Comparison of ENCODE assay signal across 10 mouse cellular contexts in the genomic region with DNA sequence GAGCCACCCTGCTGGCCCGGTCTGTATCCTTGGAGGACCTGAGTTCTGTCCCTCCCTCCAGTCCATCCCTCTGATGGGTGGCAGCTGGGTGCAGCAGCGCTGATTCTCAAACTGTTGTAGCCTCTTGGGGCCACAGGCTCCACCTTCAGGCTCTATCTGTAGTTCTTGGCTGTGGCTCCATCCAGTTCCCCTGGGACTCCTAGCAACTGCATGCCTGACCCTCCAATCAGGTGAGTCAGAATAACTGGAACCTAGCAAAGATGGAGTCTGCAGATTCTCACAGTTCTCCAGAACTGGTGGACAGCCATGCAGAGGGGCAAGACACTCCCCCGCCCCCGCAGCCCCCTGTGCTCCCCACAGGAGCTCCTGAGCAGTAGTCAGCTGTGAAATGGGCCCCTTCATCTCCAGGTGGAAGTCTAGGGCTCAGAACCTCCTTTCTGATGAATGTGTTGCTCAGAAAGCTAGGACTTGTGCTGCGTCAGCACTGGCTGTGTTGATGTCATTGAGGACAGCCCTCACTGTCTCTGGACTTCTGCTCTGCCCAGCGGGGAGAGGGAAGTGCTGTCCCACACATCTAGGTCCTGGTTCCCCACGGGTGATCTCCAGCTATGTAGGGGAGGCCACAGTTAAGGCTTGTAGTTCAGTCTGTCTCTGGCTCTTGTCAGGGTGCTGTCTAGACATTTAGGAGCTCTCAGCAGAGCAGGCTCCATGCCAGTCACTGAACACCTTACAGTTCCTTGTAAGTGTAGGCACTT. TPM values are rescaled to one million over a fixed set of nuclear protein-coding genes. Genes with fewer than 3 reads are reported as not detected.
DNase-seq lines count a peak whose midpoint lies in the region; ATAC-seq and TF ChIP-seq lines count a peak whose summit lies in the region.
"Had no signal": no experiment of that assay in that cellular context is flagged by ENCODE, and none has a peak within 500 bp of the region (broad histone marks: within the 10 kb centered on the region; RNA-seq: fewer than 3 reads in every experiment).

No protein-coding gene starts in this region.

- DNase-seq in adrenal gland, postnatal 14 days = peak; percentile 10
- DNase-seq in adrenal gland, postnatal 10 days = no peak
- DNase-seq in lung, postnatal 36 days = peak; percentile 17
- no peak for DNase-seq in lung, postnatal 4 days
- peak; percentile 52 for DNase-seq in kidney, adult 9 months
- no peak for DNase-seq in stomach, postnatal 0 days (ENCODE audit: low spot score)
- DNase-seq in cerebellum, adult 11 months = no peak
- no peak for DNase-seq in thymus, postnatal 4 days

- no peak overlapping the region for H3K27ac ChIP-seq in stomach, postnatal 0 days (replicated peaks)
- H3K27ac ChIP-seq: limb, embryonic 13.5 days had no signal

- TF ChIP-seq CTCF in stomach, postnatal 0 days (IDR thresholded peaks at IDR 0.05; ENCODE audit: low read depth) = no peak

- no peak overlapping the region for H3K4me2 ChIP-seq in stomach, postnatal 0 days (replicated peaks; ENCODE audit: low read depth)
- H3K4me2 ChIP-seq: limb, embryonic 13.5 days had no signal

- no peak for TF ChIP-seq EP300 in stomach, postnatal 0 days (optimal IDR thresholded peaks at IDR 0.05)

- no peaks in the 10 kb centered on the region for H3K4me1 ChIP-seq in stomach, postnatal 0 days (replicated peaks; ENCODE audit: control insufficient read depth, insufficient read depth)

- H3K36me3 ChIP-seq in stomach, postnatal 0 days (ENCODE audit: control insufficient read depth, insufficient read depth, low read length) = no peaks in the 10 kb centered on the region
- H3K36me3 ChIP-seq: limb, embryonic 13.5 days had no signal

- no peak overlapping the region for H3K4me3 ChIP-seq in stomach, postnatal 0 days (ENCODE audit: low read depth, low read length)
- H3K4me3 ChIP-seq: limb, embryonic 13.5 days had no signal

- peak; percentile 42; the same call in 1 of the 2 replicates for ATAC-seq in stomach, postnatal 0 days (ENCODE audit: low FRiP score, low TSS enrichment)
- ATAC-seq: inflammation-experienced regulatory T-cells, adult 6 months had no signal

- no peaks in the 10 kb centered on the region for H3K9me3 ChIP-seq in stomach, postnatal 0 days (ENCODE audit: control insufficient read depth, low read length)
- H3K9me3 ChIP-seq: limb, embryonic 13.5 days had no signal

- H3K9ac ChIP-seq in stomach, postnatal 0 days (ENCODE audit: low read length) = no peak overlapping the region
- H3K9ac ChIP-seq: limb, embryonic 13.5 days had no signal

- 77% methylated on average over 7 of the region's 7 CpGs for WGBS in stomach, postnatal 0 days

- H3K27me3 ChIP-seq in stomach, postnatal 0 days (ENCODE audit: control insufficient read depth, insufficient read depth, low read length) = no peaks in the 10 kb centered on the region
- H3K27me3 ChIP-seq: limb, embryonic 13.5 days had no signal

RNA-seq across cellular contexts. Expression of gene Adora2b, which starts 27.9 kb away (rescaled TPM):
- total RNA-seq in adrenal gland, postnatal 14 days (2021) = 0.22 TPM in 1 of 2 replicates, not detected in the other
- 1 to 10 TPM in 1 of 2 experiments, under 1 TPM in 1; 0.57 to 1.1 TPM for total RNA-seq in adrenal gland, postnatal 10 days (2021)
- 4.2 and 4.3 TPM in 2 replicates for polyA plus RNA-seq in stomach, postnatal 0 days (2015; fragmentation: Nextera tagmentation; extraction: Ambion mirVana)
- polyA plus RNA-seq: inflammation-experienced regulatory T-cells, adult 6 months had no signal

Comparison
In these comparisons a context has a peak if more than half of its experiments do, and no peak if none do; other contexts are left out.
1. DNase-seq: peak in adrenal gland, postnatal 14 days (single experiment), lung, postnatal 36 days (single experiment) and kidney, adult 9 months (single experiment); none in adrenal gland, postnatal 10 days (single experiment), lung, postnatal 4 days (0 of 2), stomach, postnatal 0 days (single experiment), cerebellum, adult 11 months (single experiment) and thymus, postnatal 4 days (single experiment).